Mouse (Mus musculus): ENCODE measurements at regions not wholly inside any gene's neighbourhood (a gene's known extent, or its start where the extent isn't known, plus 50 kb on each side); places are given as distances from the start of the nearest gene placed in this dataset.

DNA sequence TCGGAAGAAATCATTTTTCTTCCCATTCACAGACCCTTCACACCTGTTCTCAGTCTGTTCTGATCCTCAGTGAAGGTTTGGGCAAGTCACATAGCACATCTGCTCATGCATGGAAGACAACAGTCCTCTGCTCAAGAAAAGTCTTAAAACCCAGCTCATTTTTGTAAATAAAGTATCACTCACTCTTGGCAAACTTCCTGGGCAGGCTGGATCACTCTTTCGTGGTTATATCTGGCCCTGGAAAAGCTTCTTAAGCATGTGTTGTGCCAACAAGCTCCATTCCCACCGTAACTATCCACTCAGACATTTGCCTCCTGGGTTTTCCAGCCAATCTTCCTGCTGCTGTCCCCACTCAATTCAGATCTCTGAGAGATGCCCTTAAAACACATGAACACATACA lies 103.2 kb upstream of the Cep85l start:
- TF ChIP-seq CTCF (IDR thresholded peaks at IDR 0.05; ENCODE audit: low read depth) (no peak), EP300 (IDR thresholded peaks at IDR 0.05; ENCODE audit: low read depth) (no peak)
